Mouse (Mus musculus) frontal cortex, postnatal 14 days (tissue): ENCODE measurements around the gene Fbxw4.
"Not testable (repeated sequence)": the region's sequence is repeated elsewhere in the genome, so short reads cannot be mapped to it uniquely, and the experiment has no call there.

ENCODE experiments used
- DNase-seq, 2 experiments: peaks; one replicate each; pipeline ENCODE4 v3.0.0; 2022; ENCODE audit warnings: low spot score in 2 of 2

Fbxw4 gene

DNA sequence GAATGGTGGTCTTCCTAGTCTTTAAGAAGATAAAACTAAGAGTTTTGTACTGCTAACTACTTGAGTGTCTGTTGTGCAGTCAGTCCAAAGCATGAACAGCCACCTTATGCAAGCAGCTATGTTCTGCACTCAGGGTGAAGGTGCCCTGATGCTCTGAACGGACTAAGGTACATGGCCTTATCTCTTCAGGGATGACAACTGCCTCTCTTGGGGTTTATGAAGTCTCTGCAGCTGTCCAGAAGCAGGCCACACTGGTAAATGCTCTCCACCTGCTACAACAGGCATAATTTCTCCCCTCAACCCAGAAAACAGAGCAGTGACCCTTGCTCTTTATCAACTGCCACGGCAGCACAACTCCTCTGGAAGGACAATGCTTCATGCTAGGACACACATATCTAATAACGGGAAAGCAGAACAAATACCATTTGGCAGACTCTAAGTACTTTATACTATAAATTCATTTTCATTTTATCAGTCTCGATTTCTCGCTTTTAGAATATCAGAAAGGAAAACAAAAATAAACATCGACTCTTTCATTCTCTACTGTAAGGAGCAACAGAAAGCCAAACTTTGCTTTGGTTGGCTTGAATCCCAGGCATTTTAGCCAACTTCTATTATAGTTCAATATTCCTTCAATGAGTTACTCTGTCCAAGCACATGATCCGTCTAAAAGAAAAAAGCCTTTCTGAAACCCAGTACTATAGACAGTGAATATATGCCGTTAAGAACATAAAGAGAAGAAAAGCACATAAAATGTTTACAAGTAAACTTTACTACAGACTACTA, 3.1 kb downstream of the Fbxw4 start:
- DNase-seq, result no peak

DNA sequence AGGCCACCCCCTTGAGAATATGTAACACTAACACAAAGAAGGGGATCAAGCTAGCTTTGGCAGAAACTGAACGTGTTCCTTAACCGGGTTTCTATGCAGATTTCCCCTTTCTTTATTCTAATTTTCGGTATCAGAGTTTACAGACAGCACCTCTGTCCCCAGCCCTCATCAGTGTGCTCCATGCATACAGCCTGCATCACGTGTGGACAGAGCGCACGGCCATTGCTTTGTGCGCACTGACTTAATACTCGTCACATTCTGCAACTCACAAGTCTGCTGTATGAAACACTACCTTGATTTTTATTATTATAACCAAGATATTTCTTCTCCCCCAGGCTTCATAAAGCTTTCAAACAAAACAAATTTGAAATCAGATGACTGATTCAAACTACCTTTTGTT, 4.2 kb downstream of the Fbxw4 start:
- no peak for DNase-seq

DNA sequence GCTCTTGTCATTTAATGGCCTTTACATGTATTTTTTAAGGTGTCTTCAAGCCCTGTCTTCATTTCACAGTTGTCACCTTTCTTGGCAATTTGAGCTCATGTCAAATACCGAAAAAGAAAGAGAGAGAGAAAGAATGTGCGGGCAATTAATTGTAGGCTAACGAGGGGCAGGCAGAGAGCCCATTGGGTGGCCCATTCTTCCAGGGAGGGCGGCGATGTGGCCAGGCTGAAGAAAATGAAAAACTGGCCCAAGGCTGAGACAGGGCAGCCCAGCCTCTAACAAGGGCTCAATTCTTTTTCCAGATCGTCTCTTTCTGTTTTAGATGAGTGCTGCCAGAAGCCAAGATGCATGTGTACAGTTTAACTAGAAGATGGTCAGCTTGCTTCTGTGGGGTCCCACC, 6.1 kb downstream of the Fbxw4 start:
- no peak for DNase-seq

DNA sequence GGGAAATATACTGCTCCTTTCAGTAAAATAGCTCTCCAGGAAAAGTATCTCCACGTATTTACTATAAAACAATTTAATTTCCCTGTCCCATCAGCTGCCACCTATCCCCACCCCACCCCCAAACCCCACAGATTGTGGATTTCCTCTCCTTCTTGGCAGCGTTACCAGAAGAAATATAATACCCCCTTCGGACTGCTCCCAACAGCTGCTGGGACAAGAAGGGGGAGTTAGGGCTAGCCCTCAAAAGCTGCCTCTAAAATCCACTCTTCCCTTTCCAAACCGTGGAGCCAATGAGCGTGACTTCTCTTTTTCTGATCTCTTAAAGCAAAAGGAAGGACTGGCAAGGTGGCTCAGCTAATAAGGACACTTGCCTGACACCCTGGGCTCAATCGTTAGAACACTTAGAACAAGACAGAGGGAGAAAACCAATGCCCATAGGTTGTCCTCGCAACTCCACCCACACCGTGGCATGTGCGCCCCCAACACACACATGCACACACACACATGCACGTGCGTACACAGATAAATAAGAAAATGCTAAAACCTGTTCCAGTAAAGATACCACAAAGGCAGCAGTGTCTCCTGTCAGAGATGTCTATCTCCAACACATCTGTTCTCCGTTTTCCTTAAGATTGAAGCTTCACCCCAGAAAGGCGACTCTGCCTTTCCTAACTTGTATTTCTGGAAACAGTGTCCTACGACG, 7.7 kb downstream of the Fbxw4 start:
- no peak for DNase-seq

DNA sequence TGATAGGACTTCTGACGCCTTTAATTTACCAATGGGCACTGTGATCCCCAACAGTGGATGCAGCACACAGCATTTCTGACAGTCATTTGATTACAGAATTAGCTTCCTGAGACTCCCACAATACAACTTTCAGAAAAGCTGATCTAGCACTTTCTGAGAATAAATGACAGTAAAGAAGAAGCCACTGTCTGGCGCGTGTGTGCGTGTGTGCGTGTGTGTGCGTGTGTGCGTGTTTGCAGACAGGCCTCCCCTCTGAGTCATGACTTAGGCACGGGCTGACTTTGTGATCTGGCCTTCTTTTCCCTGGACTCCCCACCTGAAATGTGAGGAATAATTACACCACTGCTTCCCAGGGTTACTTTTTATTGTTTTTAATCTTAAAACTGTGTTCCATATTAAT, 8.6 kb downstream of the Fbxw4 start:
- DNase-seq, result no peak

DNA sequence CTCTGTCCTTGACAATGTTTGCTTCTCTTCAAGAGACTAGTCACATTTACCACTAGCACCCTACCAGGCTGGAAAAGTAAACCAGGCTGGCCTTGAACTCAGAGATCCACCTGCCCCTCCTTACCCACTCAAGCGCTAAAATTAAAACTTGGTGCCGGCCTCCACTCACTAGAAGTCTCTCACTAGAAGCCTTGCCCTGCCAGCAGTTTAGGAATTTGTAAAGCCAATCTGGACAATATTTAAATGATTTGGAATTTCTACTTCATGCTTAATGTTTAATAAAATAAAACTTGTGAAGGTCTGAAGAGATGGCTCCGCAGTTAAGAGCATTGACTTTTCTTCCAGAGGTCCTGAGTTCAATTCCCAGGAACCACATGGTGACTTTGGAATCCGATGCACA, 10.3 kb downstream of the Fbxw4 start:
- DNase-seq, result no peak

DNA sequence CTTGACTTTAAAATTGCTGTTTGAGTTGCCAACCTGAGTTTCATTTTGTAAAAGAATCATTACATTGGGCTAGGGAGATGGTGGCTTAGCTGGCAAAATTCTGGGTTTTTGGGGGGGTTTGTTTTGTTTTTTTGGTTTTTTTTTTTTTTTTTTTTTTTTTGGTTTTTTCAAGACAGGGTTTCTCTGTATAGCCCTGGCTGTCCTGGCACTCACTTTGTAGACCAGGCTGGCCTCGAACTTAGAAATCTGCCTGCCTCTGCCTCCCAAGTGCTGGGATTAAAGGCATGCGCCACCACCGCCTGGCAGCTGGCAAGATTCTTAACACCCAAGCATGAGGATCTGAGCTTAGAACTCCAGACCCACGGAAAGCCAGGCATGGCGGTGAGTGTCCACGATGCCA, 11.6 kb downstream of the Fbxw4 start:
- DNase-seq, result not testable (repeated sequence)

DNA sequence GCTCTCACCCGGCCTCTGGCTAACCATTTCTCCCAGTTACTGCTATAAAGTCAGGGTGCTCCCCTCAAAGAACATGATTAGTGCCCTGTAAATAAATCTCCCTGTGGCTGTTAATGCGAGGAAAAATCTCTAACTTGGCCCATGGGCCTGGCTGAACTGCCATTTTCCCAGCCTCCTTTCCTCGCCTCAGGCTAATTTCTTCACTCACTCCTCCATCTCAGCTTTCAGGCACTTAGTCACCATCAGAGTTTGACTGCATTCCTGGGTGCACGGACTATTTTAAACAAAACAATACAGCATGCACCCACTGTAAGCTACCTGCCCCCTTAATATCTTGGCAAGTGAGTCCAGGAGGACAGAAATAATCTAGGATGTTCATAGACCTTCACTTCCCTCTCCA, 13.2 kb downstream of the Fbxw4 start:
- DNase-seq, result no peak

DNA sequence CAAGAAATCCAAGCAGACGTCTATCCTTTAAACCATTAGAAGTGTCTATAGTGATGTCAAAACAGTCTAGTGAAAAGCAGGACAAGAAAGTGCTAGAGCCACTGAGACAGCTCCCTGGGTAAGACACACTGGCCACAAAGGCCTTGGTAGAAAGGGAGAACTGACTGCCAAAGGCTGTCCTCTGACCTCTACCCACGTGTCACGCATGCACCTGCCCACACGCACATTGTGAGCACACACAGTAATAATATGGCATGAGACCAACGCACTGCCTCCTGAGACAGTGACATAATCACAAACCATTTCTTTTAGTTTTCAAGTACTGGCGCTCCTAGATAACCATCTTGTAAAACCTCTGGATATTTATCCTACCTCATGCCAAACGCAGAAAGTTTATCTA, 19.4 kb downstream of the Fbxw4 start:
- no peak for DNase-seq

DNA sequence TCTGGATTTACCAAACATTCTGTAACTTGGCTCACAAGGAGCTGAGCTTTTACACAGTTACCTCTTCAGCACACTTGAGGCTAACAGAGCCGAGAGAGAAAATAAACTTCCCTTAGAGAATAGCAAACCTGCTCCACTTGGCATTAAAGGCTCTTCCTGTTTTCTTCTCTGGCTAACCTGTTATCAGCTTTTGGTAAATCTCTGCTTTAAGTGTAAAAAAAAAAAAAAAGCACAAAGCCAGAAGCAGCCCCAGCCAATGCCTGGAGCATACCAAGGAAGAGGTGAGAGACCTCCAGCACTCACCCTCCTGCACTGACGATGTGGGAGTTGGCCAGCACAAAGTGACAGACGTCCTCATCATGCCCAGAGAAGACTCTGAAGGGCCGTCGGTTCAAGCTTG, 24.2 kb downstream of the Fbxw4 start:
- DNase-seq, result no peak

DNA sequence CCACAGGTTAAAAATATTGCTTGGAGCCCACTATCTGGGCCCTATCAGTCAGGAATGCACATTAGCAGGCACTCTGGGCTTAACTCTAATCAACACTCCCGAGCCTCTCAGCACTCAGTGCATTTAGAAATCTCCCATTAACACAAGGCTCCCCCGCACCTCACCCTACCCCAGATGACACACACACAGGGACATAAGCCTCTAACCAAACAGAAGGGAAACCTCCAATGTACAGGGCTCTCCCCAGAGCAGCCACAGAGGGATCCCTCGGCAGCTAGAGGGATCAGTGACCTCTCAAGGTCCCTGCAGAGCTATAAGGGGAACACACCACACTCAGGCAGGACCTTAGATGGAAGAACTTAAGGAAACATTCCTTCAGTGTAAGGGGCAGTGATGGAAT, 28.5 kb downstream of the Fbxw4 start:
- no peak for DNase-seq

DNA sequence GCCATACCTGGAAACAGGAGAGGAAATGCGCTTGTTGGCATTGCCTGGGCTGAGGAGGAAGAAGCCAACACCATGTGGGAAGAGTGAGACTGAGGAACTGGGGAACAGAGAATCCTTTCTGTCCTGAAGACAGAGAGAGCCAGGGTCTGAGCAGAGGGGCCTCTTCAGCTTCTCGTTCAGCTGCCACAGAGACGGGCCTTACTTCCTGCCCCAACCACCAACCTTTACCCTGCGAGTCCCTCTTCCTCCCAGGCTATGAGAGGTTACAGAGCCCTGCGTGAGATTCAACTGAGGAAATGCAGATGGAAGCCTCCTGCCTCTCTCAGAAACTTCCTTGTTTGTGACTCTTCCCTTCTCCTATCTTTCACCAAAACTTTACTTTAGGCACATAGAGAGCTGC, 29.2 kb downstream of the Fbxw4 start:
- no peak for DNase-seq

DNA sequence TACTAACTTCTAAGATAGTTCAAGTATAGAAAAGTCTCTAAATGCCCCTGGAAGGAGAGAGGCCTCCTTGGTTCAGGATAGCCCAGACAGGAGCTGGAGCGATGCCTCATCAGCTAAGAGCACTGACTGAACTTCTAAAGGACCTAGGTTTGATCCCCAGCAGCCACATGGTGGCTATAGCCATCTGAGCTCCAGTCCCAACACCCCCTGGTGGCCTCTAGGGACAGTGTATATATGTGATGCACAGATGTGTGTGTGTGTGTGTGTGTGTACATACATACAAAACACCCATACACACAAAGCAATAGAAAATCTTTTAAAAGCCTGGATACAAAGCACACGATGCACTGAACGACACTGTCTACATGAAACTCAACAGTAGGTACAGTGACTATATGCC, 30.9 kb downstream of the Fbxw4 start:
- DNase-seq, result no peak

DNA sequence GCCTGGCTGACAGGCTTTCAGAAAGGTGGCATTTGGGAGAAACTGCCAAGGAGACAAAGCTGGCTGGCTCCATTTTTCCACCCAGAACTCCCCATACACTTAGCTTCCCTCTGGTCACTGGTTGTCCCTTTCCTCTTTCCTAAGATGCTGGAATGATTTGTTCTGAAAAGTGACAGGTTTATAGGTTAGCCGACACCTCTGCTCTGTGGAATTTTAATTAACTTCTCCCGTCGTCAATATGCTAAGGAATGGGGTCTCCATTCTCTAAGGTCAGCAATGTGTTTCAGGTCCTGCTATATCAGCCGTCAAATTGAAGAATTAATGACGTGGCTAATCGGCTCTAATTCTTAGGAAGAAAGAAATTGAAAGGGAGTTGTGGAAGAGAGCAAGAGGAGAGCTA, 31.5 kb downstream of the Fbxw4 start:
- DNase-seq, result no peak

DNA sequence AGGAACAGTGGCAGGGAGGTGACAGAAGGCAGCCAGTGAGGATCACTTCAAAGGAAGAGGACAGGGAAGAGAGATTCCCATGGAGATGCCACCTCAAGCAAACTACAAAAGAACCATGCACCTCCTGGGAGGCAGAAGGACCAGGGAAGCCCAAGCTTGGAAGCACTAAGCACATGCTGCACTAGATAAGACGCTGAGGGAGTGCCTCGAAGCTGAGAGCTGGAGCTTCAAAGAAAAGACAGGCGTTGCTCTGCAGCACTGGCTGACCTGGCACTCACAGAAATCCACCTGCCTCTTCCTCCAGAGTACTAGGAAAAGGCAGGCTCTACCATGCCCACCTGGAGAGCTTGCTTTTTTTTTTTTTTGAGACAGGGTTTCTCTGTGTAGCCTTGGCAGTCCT, 33.1 kb downstream of the Fbxw4 start:
- DNase-seq, result no peak

DNA sequence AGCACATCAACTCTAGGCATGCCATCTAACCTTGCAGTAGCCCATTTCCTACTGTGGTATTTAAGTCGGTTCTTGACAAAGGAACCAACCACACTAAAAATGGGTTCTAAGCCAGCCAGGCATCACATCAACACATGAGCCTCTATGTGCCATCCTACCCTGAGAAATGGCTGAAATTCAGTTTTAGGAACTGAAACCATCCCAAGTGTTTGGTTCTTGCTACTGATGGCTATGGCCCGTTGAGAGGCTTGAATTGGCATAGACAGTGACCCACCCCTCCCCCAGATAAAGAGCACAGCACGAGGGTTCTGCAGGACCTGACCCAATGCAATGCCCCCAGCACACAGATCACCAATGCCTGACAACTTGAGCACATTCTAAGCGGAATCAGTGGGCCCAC, 36.4 kb downstream of the Fbxw4 start:
- DNase-seq, result no peak

DNA sequence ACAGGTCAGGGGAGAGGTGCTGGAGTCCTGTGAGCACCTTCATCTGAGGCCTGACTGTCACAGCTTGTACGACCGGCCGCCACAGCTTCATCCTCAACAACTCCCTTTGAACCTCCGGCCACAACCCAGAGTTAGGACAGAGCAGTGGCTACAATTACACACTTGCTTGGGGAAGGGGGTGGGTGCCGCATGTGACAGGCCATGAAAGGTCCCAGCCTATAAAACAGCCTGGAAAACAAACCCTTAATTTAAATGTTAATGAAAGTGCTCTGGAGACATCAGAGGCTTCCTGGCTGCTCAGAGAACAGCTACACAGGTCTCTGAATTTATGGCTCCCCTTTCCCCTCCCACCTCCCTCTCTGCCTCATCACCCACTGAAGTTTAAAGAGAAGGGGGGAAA, 38.0 kb downstream of the Fbxw4 start:
- DNase-seq, result no peak

DNA sequence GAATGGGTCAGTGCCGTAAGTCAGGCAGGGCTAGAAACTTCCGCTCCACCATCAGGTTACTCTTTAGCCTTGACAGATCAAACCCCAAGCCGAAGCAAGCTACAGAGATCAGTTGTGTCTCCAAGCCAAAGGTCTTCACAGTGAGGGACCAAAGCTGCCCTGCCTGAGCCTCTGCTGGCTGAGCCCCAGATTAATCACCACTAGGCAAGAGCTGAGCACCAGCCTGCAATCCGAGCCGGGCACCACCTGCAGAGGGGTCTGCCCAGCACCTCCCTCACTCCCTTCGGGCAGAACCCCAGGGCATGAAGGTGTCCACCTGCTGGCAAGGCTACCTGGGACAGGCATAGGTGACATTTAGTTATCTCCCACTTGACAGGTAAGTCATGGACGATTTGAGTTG, 39.1 kb downstream of the Fbxw4 start:
- DNase-seq, result no peak

DNA sequence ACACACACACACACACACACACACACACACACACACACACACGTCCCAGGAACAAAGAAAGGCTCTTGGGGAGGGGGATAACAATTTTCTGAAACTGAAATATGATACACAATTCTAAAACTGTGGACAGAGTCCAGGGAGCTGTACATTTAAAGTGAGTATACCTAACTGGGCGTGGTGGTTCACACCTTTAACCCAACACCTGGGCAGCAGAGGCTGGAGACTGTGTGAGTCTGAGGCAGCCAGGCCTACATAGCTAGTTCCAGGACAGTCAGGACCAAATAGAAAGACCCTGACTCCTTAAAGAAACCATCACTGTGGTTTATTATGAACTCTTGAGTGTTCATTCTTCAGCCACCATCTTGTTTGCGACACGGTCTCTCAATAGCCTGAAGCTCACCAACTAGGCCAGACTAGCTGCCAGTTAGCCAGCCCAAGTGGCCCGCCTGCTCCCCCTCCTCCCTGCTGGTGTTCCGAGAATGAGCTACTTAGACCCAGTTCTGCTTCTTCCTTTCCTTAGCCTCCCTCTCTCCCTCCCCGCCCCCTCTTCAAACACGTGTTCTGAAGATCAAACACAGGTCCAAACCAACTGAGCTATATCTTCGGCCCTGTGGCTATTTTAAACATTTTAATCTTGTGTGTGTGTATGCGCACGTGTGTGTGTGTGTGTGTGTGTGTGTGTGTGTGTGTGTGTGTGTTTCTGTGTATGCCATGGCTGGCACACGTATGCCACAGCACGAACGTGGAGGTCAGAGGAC, 40.2 kb downstream of the Fbxw4 start:
- no peak for DNase-seq

DNA sequence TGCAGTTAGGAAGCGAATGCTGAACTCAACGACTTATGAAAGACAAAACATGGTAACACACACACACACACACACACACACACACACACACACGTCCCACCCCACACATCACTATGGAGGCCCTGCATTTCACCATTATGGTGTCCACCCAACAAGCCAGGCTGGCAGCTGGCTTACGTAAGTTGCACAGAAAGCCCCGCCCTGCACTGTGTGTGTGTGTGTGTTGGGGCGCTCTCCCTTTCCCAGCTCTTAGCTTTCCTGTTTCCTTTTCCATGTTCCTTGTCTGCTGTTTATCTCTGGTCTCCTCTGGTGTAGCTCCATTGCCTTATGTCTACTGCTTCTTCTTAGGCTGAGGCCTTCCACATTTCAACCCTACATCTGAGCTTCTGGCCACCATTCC, 41.9 kb downstream of the Fbxw4 start:
- no peak for DNase-seq

DNA sequence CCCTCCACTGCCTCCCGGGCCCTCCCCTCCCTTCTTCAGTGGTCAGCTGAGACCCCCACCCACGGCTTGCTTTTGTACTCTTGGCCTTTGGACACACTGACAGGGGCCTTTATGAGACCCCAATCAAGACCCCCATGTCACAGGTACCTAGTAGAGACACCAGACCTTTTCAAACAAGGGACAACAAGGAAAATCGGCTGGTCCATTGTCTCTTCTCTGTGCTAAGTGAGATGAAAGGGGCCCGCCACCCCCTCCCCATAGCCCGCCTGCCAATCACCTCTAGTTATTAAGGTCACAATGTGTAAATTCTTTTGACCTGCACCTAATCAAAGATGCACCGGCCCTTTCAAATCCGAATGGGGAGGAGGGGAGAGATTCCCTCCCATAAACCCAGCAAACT, 43.4 kb downstream of the Fbxw4 start:
- no peak for DNase-seq

DNA sequence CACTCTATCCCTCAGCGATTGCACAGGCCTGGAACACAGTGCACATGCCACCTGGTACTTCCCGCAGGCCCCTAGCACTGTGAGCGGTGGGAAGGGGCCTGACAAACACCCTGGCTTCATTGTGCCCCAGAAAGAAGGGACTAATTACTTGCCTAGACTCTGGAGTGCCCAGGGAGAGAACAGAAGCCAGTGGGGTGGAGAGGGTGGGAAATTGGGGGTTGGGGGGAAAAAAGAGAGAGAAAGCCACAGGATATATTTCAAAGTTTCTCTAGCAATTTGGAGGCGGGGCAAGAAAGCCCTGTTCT, 43.9 kb downstream of the Fbxw4 start:
- no peak for DNase-seq
